Mouse (Mus musculus) gonadal fat pad, adult 2 months (tissue): ENCODE measurements around the gene Tbxas1. TPM values are rescaled to one million over a fixed set of nuclear protein-coding genes. Genes with fewer than 3 reads are reported as not detected.

Source experiments
- DNase-seq: peaks from one replicate; pipeline ENCODE4 v3.0.0-alpha.2; 2012; ENCODE audit warnings: low read depth
- polyA plus RNA-seq: library from polyadenylated mRNA; depleted of rRNA; stranded (reverse); fragments of >200 nt; gene quantifications from 2 replicates; pipeline ENCODE4 v1.2.3, GENCODE M21; 2012

Gene Tbxas1
- polyA plus RNA-seq, 1 experiment, result 6.3 TPM

DNA sequence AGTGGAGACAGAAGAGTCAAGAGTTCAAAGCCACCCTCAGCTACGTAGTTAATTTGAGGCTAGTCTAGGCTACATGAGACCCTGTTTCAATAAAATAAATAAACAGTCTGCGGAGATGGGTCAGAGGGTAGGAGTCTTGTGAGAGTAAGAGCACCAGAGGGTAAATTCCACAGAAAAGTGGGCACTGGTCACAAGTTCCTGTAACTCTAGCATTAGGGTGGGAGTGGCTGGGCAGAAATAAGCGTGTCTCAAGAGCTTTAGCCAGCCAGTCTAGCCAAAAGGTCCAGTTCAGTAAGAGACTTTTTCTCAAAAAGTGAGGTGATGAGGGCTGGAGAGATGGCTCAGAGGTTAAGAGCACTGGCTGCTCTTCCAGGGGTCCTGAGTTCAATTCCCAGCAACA lies 18.4 kb downstream of the Tbxas1 start:
- DNase-seq, result no peak

GRCm38 (mm10) chr6:38900073-38900472 lies 24.9 kb downstream of the Tbxas1 start:
- DNase-seq, result no peak

- DNase-seq, result no peak
These were observed 25.4 kb downstream of the Tbxas1 start for GRCm38 (mm10) chr6:38900479-38901126.

DNA sequence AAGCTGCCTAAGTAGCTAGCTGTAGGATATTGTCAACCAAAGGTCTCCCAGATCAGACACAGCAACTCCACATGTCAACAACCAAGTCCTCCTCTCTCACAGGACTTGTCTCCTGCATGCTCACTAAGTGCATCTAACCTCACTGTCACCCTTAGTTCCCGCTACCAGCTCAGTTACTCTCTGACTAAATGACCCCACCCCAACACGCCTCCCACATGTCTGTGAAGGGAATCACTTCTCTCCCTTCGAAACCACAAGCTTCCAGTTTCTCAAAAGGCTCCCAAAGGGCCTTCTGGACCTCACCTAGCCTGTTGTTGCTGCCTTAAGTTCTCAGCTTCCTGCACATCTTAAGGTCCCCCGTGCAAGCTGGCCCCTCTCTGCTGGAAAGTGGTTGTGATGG lies 25.9 kb downstream of the Tbxas1 start:
- DNase-seq, result no peak

DNA sequence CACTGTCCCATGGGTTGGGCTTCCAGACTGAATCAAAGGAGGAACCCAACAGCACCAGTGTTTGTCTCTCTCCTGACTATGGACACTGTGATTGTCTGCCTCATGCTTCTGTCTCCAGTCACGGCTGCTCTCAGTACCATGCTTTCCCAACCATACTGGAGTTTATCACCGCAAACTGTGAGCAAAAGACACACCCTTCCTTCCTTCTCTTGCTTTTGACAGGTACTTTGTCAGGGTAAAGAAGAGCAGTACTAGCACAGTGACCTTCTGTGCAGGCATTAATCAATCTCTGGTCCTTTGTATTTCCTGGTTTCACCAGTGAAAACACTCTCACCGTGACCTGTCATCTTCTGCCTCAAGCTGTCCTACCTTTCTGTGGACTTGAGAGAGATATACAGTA lies 26.4 kb downstream of the Tbxas1 start:
- DNase-seq, result no peak

DNA sequence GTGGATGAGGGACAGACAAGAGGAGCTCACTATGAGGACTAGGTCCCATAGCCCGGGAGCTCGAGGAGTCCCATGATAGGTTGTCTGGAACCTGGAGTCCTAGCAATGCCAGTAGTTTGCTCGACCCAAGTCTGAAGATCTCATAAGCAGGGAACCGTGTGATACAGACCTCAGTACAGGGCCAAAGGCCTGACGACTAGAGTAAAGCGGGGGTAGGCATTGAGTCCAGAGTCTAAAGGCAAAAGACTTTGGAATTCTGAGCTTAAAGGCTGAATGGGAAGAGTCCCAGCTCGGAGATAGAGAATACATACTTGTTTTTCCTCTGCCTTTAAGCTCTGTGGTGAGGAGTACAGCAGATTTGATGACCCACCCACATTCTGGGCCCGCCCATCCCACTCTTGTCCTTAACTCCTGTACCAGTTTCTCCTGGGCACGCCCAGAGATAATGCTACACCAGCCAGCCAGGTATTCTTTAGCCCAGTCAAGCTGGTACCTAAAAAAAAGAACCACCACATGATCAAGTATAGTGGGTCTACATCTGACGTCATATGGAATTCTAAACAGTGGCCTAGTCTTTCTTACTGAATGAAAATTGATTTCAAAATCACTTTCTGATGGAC lies 27.7 kb downstream of the Tbxas1 start:
- DNase-seq, result no peak

DNA sequence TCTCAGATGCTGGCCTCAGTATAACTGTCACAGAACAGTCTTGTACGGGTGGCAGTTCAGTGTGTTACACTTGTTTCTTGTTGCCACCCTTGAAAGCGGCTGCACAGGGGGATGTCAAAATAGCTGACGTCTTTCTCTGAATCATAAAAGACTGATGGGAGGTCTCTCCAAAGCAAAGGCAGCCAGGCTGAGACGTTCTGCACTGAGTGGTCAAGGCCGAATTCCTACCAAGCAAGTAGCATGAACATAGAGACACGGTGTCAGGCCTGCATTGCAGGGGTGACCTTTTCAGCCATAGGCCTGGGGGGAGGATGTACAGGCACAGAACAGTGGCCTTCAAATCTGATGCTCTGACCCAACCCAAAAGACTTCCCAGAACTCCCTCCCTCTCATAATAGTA lies 30.8 kb downstream of the Tbxas1 start:
- DNase-seq, result no peak

DNA sequence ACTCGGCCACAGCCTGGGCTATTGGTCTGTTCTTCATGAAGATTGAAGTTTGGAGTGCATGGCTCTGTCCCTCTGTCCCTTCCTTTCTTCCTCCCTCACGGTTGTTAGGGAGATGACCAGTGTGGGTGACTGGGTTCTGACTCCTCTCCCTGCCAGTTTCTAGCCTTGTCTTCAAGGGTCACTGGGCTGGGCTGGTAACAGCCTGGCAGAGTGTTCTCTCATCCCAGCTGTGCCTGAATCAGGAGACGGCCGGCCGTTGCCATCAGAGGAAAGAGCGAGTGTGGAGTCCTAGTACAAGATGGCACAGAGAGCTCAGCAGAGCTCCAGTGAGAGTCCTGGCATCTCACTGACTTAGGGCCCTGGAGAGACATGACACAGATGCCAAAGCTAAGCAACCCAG lies 33.2 kb downstream of the Tbxas1 start:
- no peak for DNase-seq

DNA sequence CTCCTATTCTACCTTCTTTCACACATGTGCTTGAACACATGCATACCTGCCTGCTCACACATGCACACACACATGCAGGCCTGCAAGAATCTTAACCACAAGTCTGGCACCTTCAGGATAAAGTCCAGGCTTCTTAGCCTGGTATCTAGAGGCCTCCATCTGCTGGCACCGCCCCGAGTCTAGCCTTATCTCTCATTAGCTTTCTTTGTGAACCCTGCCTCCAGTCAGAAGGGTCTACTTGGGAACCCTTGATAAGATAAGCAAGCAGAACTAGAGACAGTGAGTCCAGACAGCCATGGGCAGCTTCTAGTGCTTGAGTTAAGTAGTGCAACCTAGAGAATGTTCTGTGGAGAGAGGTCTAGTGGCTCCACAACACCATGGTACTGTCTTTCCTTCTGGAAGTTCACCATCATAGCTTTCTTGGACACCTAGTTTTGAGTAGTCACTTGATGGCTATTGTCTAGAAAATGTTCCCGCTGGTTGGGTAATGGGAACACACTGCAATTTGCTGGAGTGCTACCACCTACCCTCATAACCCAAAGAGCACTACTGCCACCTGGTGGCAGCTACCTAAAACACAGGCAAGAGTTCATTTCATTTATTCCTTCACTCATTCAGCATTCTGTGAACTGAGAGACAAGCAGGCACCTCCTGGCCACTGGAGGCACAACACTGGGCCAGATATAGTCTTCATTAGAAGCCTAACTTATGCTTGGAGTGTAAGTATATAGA lies 35.8 kb downstream of the Tbxas1 start:
- DNase-seq, result peak; percentile 22

DNA sequence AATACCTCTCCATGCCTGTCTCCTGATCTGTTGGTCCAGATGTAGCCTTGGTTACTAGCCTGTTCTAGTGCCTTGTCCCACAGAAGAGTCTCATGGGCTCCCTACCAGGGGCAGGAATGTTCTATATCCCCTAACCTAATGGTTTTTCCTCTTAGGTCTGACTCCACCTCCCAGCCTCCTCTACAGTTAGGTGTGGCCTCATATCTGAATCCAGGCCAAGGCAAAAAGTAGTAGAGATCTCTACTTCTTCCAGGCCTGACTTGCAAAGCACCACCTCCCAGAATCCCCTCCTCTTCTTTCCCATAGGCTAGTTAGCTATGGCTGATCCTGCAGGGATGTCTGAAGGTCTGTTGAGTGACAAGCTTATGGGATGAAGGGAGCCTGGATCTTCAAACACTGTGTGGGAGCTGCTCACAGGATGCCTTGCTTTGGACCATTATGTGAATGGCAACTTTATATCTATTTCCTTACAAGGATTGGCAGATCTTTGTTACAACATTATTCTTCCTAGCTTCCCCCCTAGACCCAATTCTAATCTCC lies 37.0 kb downstream of the Tbxas1 start:
- DNase-seq, result no peak

- no peak for DNase-seq
These were observed 37.6 kb downstream of the Tbxas1 start for GRCm38 (mm10) chr6:38912845-38913244.

DNA sequence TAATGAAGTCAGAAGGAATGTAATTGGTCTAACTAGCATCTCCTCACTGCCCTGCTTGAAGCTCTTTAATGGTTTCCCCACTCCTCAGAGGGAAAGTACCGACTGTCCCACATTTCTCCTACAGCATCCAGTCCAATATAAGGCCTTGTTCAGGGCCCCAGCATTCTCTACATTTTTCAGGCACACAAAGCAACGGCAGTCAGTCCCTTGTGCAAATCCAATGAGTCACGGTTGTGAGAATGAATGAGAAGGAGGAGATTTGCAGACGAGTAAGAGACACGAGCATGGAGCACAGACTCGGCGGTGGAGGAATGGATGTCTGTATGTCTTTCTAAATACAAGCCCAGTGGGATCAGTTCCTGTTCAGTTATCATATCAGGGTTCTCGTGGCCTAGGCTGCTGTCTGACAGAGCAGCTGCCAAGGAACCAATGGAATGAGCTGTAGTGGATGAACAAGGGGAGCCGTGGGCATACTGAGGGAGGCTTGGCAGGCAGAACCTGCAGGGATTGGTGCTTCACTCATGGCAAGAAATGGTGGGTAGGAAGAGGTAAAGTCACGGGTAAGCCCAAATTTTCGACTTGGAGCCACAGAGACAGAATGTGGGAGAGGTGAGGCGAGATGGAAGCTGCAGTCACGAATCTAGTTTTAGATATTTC lies 38.3 kb downstream of the Tbxas1 start:
- DNase-seq, result no peak

- DNase-seq, result no peak
These were observed 39.0 kb downstream of the Tbxas1 start for GRCm38 (mm10) chr6:38914181-38914580.

GRCm38 (mm10) chr6:38915776-38916175 lies 40.6 kb downstream of the Tbxas1 start:
- DNase-seq, result no peak

- DNase-seq, result no peak
These were observed 41.4 kb downstream of the Tbxas1 start for GRCm38 (mm10) chr6:38916571-38916970.

DNA sequence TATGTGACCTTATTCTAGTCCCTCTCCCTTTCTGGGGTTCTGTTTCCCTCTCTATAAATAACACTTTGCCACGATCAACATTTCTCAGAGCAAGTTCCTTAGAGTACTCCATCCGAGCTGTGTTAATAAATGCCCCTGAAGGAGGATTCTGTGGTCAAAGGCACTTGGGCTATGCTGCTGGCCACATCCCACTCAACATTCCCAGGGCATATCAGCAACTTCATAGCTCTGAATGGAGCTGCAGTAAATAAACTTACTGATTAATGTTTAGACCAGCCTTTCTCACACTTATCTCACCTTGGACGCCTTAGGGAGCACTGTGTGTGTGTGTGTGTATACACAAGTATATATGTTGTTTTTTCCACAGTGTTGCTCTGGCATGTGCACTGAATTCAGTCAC lies 42.2 kb downstream of the Tbxas1 start:
- DNase-seq, result no peak

GRCm38 (mm10) chr6:38918728-38919127 lies 43.5 kb downstream of the Tbxas1 start:
- DNase-seq, result no peak

GRCm38 (mm10) chr6:38919135-38919740 lies 44.0 kb downstream of the Tbxas1 start:
- DNase-seq, result no peak

DNA sequence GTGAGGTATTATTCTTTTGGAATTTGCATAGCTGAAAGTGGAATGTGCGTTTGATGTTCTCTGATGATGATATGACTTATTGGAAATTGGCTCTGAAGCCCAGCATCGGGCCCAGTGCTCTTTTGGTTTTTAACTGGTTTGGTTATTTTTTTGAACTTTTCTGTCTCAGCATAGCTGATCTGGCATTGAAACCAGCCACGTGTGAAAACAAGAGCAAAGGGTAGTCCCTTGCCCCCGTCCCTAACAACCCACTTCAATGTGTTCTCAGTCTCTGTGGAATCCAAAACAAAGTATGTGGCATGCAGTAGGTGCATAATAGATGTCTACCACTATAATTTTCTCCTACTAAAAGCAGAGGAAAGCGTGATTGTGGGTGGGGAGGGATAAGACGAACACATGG lies 44.9 kb downstream of the Tbxas1 start:
- DNase-seq, result no peak

DNA sequence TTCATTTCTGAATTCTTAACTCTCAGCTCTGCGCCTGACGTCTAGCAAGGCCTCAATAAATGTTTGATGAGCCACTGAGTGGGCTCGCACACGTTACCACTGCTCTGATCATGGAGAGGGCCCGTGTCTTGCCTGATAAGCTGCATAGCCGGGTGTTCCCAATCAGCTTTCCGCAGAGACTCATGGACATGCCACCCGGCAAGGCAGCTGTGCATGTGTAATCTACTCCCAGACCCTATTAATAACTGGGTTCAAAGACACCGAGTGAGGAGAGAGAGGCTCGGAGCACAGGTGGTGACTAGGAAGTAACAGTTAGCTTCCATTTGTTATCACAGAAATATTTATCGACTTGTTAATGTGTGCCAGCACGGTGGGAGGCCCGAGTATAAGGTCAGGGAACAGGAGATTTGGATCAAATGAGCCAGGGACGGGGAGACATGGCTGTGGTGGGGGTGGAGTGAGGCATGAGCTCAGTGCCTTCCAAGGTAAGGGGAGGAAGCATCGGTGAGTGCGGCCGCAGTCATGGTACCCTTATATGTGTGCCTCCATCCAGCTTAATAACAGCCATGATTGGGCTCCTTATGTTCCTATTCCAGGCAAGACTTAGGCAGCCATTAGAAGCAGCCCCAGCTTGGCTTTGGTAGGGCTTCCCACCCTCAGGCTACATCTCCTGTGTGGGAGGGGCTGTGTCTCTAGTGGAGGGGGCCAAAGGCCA lies 46.0 kb downstream of the Tbxas1 start:
- DNase-seq, result no peak

- no peak for DNase-seq
These were observed 46.6 kb downstream of the Tbxas1 start for GRCm38 (mm10) chr6:38921810-38922116.
